Mouse (Mus musculus) layer of hippocampus, postnatal 10 days (tissue): ENCODE data around the gene Snu13. TPM values are rescaled to one million over a fixed set of nuclear protein-coding genes. Genes with fewer than 3 reads are reported as not detected.
A peak's percentile ranks its signal among the peaks of the same experiment; 100 is the strongest.

Experiments
- DNase-seq, 2 experiments: peaks; one replicate each; pipeline ENCODE4 v3.0.0; 2021; ENCODE audit warnings: low spot score in 2 of 2
- total RNA-seq, 2 experiments: library from RNA; stranded (reverse); gene quantifications; 2 replicates each; pipeline ENCODE4 v1.2.3; 2021

The Snu13 gene
- total RNA-seq, 2 experiments from 2014 or later = 97.5 to 108 TPM

- no peak for DNase-seq
These were observed 19.7 kb downstream of the Snu13 start for GRCm38 (mm10) chr15:82027726-82028125.

- DNase-seq = no peak
These were observed 20.1 kb downstream of the Snu13 start for GRCm38 (mm10) chr15:82027276-82027675.

GRCm38 (mm10) chr15:82023965-82024635, 23.3 kb downstream of the Snu13 start:
- DNase-seq = no peak

- no peak for DNase-seq
These were observed 24.8 kb downstream of the Snu13 start for GRCm38 (mm10) chr15:82022535-82023088.

- DNase-seq = no peak
These were observed 28.1 kb downstream of the Snu13 start for GRCm38 (mm10) chr15:82019288-82019687.

- no peak for DNase-seq
These were observed 29.9 kb downstream of the Snu13 start for GRCm38 (mm10) chr15:82017461-82017860.

GRCm38 (mm10) chr15:82016830-82017229, 30.6 kb downstream of the Snu13 start:
- DNase-seq = no peak

GRCm38 (mm10) chr15:82016101-82016808, 31.1 kb downstream of the Snu13 start:
- DNase-seq = peak; percentile 100

GRCm38 (mm10) chr15:82015392-82016100, 31.9 kb downstream of the Snu13 start:
- DNase-seq = peak; percentile 29 to 43

GRCm38 (mm10) chr15:82014745-82015391, 32.5 kb downstream of the Snu13 start:
- no peak for DNase-seq

- no peak for DNase-seq
These were observed 35.5 kb downstream of the Snu13 start for GRCm38 (mm10) chr15:82011947-82012346.

- no peak for DNase-seq
These were observed 43.1 kb downstream of the Snu13 start for GRCm38 (mm10) chr15:82004257-82004656.

- DNase-seq = no peak
These were observed 53.4 kb downstream of the Snu13 start for GRCm38 (mm10) chr15:81993992-81994391.

- no peak for DNase-seq
These were observed 56.8 kb downstream of the Snu13 start for GRCm38 (mm10) chr15:81990549-81990948.

Other genes starting within 250 kb of the Snu13 start
- 100 to 1,000 TPM; 125 to 148 TPM for gene Tef, start 245.2 kb downstream of the Snu13 start, total RNA-seq
- gene Tob2, start 188.8 kb downstream of the Snu13 start, total RNA-seq = 10 to 100 TPM; 25.2 to 31.9 TPM
- 10 to 100 TPM; 44.9 to 49.2 TPM for gene Phf5a, start 175.7 kb downstream of the Snu13 start, total RNA-seq
- gene Aco2, start 175.3 kb downstream of the Snu13 start, total RNA-seq = 100 to 1,000 TPM; 396 to 417 TPM
- 10 to 100 TPM; 50.9 to 52.8 TPM for gene Polr3h, start 121.4 kb downstream of the Snu13 start, total RNA-seq
- 100 to 1,000 TPM; 170 to 185 TPM for gene Csdc2, start 110.8 kb downstream of the Snu13 start, total RNA-seq
- gene Pmm1, start 86.7 kb downstream of the Snu13 start, total RNA-seq = 100 to 1,000 TPM; 176 to 189 TPM
- not detected for gene 1700029P11Rik, start 67.1 kb downstream of the Snu13 start, total RNA-seq
- 10 to 100 TPM; 25.5 to 36.2 TPM for gene Xrcc6, start 59.8 kb downstream of the Snu13 start, total RNA-seq
- gene Desi1, start 13.7 kb downstream of the Snu13 start, total RNA-seq = 10 to 100 TPM; 86.3 to 99.3 TPM
- not detected for gene 4930407I10Rik, start 11.6 kb upstream of the Snu13 start, total RNA-seq
- under 1 TPM; 0.18 to 0.27 TPM for gene Mei1, start 22.4 kb upstream of the Snu13 start, total RNA-seq
- 10 to 100 TPM; 10.7 to 13.5 TPM for gene Ccdc134, start 80.3 kb upstream of the Snu13 start, total RNA-seq
- gene Srebf2, start 99.6 kb upstream of the Snu13 start, total RNA-seq = 100 to 1,000 TPM; 191 to 198 TPM
- 1 to 10 TPM; 2.0 to 3.1 TPM for gene Shisa8, start 165.2 kb upstream of the Snu13 start, total RNA-seq
- 1 to 10 TPM in 1 of 2 experiments, under 1 TPM in 1; 0.69 to 1.0 TPM for gene Tnfrsf13c, start 176.8 kb upstream of the Snu13 start, total RNA-seq
- 1 to 10 TPM; 6.5 to 9.0 TPM for gene Cenpm, start 197.2 kb upstream of the Snu13 start, total RNA-seq
- 10 to 100 TPM; 79.9 to 88.8 TPM for gene 1500009C09Rik, start 204.8 kb upstream of the Snu13 start, total RNA-seq
- 100 to 1,000 TPM; 617 to 640 TPM for gene Sept3, start 227.3 kb upstream of the Snu13 start, total RNA-seq